Mouse (Mus musculus) layer of hippocampus, adult 2 months (tissue): ENCODE results near the gene Erc2. TPM values are rescaled to one million over a fixed set of nuclear protein-coding genes. Genes with fewer than 3 reads are reported as not detected.

Source experiments
- DNase-seq, 2 experiments: peaks; one replicate each; pipeline ENCODE4 v3.0.0; 2022; ENCODE audit warnings: low spot score in 2 of 2
- H3K27ac ChIP-seq: fragments of 200-600 bp; 2 replicates; pipeline ENCODE4 v1.8.1; 2022
- H3K4me3 ChIP-seq: fragments of 200-600 bp; 2 replicates; pipeline ENCODE4 v1.8.1; 2022; ENCODE audit warnings: mild to moderate bottlenecking
- CTCF ChIP-seq: fragments of 200-600 bp; conservative IDR thresholded peaks from 2 replicates; pipeline ENCODE4 v1.8.1; 2022; ENCODE audit warnings: antibody characterized with exemption, mild to moderate bottlenecking, moderate library complexity
- total RNA-seq, 2 experiments: library from RNA; stranded (reverse); gene quantifications; 2 replicates each; pipeline ENCODE4 v1.2.3; 2021

The Erc2 gene
- total RNA-seq, 2 experiments from 2014 or later = 236 to 244 TPM

- TF ChIP-seq CTCF = no peak
- H3K4me3 ChIP-seq = peak overlapping the region; percentile 57
- peak in 1 of 2 experiments; percentile 27 for DNase-seq
- H3K27ac ChIP-seq = no peak overlapping the region
These were observed 887.5 kb downstream of the Erc2 start for GRCm38 (mm10) chr14:28509441-28510340.

DNA sequence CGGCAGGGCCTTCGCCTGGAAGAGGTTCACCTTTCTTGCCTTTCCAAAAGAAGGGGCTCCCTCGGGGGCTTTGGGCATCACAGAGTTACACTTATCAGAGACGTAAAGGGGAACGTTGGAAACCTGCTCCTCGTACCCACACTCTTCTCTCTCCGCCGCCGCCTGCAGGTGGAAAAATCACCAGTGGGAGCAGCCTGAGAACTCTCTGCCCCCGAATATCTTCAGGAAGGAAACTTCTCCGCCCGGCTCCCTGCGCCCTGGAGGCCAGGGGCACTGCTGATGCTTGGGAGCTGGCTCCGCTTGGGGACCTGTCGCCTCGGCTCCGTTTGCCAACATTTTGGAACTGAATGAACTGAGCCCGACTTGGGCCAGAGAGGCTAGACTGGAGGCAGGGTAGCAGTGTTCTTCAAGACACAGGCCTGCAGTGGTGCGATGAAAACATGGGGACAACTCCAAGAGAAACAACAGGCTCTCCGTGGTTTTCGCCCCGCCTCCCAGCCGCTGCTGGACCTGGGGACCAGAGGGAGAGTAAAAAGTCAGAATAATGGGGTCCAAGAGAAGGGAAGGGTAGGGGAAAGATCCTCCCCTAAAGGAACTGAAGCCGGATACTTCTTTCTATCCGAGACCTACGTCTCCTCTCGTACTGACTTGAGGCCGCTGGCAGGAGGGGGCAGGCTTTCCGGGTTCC is 888.3 kb downstream of the Erc2 start:
- Histone ChIP-seq H3K27ac (peak overlapping the region; percentile 10; the same call in 1 of the 2 replicates), H3K4me3 (peak overlapping the region; percentile 57)
- peak; percentile 53 for TF ChIP-seq CTCF
- no peak for DNase-seq

DNA sequence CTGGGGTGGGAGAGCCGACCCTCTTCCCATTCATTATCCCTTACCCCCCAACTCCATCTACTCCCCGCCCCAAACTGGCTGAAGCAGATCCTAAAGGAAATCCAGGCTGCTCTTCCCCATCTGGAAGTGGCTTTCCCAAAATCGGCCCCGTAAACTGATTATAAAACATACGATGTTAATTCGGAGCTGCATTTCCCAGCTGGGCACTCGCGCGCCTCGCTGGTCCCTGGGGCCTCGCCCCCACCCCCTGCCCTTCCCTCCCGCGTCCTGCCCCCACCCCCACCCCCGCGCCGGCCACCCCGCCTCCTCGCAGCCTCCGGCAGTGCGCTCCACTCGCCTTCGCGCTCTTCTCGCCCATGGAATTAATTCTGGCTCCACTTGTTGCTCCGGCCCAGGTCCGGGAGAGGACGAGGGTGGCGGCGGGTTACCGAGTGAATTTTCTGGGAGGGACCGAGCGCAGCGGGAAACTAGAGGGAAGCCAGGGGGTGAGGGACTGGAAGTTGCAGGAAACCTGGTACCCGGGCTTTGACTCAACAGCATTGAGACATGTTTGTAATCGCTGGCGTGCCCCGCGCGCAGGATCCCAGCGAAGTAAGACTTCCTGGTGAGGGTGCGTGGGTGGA is 888.9 kb downstream of the Erc2 start:
- peak overlapping the region; percentile 10; the same call in 1 of the 2 replicates for H3K27ac ChIP-seq
- no peak for TF ChIP-seq CTCF
- H3K4me3 ChIP-seq = peak overlapping the region; percentile 57
- DNase-seq = no peak

GRCm38 (mm10) chr14:28512805-28513590 is 890.8 kb downstream of the Erc2 start:
- H3K4me3 ChIP-seq = no peak overlapping the region
- no peak overlapping the region for H3K27ac ChIP-seq
- DNase-seq = no peak
- TF ChIP-seq CTCF = no peak

- Histone ChIP-seq H3K27ac (no peak overlapping the region), H3K4me3 (no peak overlapping the region)
- TF ChIP-seq CTCF = no peak
- DNase-seq = no peak
These were observed 891.9 kb downstream of the Erc2 start for GRCm38 (mm10) chr14:28514171-28514570.

DNA sequence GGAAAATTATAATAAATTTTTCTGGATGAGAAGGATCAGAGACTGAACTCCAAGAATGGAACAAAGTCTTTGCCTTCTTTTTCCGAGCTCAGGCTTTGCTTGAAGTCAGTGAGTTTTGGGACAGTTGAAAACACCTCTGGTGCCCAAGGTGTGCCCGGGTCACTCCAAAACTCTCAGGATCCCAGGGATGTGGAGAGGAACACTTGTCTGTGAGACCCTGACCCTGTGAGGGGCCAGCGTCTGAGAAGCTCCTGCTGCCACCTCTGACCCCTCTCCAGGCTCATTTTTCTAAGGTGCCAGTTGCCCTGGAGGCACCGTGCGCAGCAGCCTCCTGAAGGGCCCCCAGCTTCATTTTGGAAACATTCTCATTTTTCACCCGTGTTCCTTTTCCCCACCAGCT is 893.1 kb downstream of the Erc2 start:
- no peak overlapping the region for H3K27ac ChIP-seq
- no peak for TF ChIP-seq CTCF
- no peak for DNase-seq
- no peak overlapping the region for H3K4me3 ChIP-seq

GRCm38 (mm10) chr14:28517631-28518560 is 895.7 kb downstream of the Erc2 start:
- H3K27ac ChIP-seq = no peak overlapping the region
- TF ChIP-seq CTCF = no peak
- no peak for DNase-seq

DNA sequence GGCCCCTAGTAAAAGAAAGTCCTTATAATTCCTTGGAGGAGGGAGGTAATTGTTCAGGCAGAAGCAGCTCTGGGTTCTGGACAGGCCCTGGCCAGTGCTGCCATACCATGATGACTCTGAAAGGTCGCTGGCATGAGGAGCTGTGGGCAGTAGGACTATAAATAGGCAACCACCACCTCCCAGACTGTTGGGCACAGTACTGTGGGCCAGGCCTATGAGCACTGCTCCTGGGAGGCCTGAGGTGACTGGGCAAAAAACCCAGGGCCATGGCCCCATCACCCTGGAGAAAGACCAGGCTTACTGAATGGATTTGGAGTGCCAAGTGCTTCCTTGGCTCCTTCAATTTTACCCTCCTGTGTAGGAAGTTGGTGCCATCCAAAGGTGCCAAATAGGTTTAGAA is 898.9 kb downstream of the Erc2 start:
- no peak overlapping the region for H3K27ac ChIP-seq
- no peak overlapping the region for H3K4me3 ChIP-seq
- no peak for DNase-seq
- TF ChIP-seq CTCF = no peak

More at GRCm38 (mm10) chr14:28517631-28518560, 895.7 kb downstream of the Erc2 start:
- H3K4me3 ChIP-seq = no peak overlapping the region

DNA sequence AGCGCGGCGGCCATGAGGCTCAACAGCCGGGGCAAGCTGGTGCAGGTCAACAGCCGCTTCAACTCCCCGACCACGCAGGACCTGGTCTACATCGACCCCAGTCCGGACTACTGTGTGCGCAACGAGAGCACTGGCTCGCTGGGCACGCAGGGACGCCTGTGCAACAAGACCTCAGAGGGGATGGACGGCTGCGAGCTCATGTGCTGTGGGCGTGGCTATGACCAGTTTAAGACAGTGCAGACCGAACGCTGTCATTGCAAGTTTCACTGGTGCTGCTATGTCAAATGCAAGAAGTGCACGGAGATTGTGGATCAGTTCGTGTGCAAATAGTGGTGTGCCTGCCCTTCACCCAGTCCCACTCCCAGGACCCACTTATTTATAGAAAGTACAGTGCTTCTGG is 900.4 kb downstream of the Erc2 start:
- no peak overlapping the region for H3K4me3 ChIP-seq

GRCm38 (mm10) chr14:28525566-28525965 is 903.3 kb downstream of the Erc2 start:
- no peak for TF ChIP-seq CTCF
- Histone ChIP-seq H3K4me3 (no peak overlapping the region), H3K27ac (no peak overlapping the region)
- no peak for DNase-seq

More for the DNA sequence above, 900.4 kb downstream of the Erc2 start:
- no peak for DNase-seq
- H3K27ac ChIP-seq = no peak overlapping the region
- TF ChIP-seq CTCF = no peak

Other genes starting within 250 kb of the Erc2 start
- 10 to 100 TPM; 33.5 to 34.8 TPM for gene Fam208a, start 193.6 kb upstream of the Erc2 start, total RNA-seq
- 10 to 100 TPM; 20.2 to 21.6 TPM for gene Ccdc66, start 114.0 kb upstream of the Erc2 start, total RNA-seq